Mouse (Mus musculus): ENCODE results near the gene Tmem259.

Gene Tmem259

DNA sequence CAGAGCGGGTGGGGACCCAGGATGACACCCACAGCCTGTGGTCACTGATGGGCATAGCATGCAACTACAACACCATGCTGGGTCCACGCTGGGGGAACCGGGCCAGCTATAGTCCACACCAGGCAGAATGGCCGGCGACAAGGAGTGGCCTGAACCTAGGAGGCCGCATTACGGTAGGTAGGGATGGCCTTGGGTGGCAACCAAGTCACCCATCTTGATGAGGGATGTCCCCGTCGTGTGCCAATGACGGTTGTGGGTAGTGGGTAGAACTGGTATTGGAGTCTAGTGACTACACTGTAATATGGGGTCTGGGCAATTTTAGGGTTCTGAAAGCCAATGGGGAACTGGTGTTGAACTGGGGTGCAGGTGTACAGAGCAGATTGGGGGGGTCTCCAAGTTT, 32.8 kb upstream of the Tmem259 start:
- in situ Hi-C loops (cut with MboI): no loop called here

DNA sequence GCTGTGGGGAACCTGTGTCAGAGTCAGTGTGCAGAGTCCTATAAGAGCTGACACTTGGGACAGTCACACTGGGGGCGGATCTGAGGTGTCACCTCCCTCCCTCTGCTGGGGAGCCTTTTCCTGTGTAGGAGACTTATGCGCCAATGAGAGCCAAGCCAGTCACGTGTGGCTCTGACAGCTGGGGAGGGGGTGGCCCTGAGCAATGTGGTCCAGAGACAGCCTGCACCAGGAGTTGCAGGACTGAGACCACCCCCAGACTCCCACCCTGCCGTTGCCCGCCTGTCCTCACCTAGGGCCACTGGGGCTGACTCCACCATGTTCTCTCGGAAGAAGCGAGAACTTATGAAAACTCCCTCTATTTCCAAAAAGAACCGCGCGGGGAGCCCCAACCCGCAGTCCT, 32.4 kb upstream of the Tmem259 start, which contains the start of gene Arhgap45:
Gene Arhgap45 (plus strand): TSS at position 143 of the 400 bp plus-strand sequence.
- in situ Hi-C loops (cut with MboI): no loop called here

DNA sequence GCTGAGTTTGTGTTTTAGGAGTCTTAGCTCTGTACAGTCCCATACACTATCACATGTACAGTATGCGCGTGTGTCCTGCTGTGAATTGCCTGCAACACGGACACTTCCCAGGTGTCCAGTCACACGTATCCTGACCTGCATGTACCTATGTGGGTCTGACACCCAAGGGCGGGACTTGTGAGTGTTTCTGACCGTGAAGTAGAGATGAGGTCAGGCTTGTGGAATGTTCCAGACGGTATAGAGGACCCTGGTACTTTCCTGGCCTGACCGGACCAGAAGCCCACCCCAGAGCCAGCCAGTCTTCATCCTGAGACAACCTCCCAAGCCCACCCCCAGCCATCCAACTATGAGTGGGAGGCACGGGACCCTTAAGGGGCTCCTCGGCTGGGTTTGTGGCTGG, 31.5 kb upstream of the Tmem259 start:
- in situ Hi-C loops (cut with MboI): no loop called here

DNA sequence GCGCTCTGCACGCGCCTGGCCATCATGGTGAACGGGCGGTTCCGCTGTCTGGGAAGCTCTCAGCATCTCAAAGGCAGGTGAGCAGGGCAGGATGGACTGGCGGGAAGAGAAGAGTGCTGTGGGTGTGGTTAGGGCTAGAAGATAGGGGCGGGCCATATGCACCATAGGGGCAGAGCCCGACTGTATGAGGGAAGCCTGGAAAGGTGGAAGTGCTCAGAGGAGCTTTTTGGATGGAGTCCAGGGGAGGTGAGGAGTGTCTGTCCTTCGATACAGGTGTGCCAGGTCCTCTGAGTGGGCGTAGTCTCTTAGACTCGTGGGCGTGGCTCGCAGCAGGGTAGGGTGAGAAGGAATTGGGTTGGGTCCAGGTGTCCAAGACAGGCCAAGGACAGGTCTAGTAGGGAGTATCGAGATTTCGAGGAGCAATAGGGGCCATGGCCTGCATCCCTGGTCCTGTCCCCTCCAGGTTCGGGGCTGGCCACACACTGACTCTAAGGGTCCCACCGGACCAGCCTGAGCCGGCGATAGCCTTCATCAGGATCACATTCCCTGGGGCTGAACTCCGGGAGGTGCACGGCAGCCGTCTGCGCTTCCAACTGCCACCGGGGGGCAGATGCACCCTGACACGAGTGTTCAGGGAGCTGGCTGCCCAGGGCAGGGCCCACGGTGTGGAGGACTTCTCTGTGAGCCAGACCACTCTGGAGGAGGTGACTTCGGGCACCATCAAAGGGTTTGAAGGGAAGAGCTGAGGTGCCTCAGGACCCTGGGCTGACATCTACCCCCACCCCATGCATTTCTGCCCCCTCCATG, 30.6 kb upstream of the Tmem259 start:
- in situ Hi-C loops (cut with MboI): no loop called here

DNA sequence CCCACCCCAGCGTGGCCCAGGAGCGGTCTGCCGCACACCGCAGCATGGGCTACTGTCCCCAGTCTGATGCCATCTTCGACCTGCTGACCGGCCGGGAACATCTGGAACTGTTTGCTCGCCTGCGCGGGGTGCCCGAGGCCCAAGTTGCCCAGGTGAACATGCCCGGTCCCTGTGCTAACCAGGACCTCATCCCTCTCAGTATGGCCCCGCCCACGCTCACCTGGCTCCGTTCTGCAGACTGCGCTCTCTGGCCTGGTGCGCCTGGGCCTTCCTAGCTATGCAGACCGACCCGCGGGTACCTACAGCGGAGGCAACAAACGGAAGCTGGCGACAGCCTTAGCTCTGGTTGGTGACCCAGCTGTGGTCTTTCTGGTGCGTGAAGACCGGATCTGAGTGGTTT, 29.5 kb upstream of the Tmem259 start:
- in situ Hi-C loops (cut with MboI): no loop called here

DNA sequence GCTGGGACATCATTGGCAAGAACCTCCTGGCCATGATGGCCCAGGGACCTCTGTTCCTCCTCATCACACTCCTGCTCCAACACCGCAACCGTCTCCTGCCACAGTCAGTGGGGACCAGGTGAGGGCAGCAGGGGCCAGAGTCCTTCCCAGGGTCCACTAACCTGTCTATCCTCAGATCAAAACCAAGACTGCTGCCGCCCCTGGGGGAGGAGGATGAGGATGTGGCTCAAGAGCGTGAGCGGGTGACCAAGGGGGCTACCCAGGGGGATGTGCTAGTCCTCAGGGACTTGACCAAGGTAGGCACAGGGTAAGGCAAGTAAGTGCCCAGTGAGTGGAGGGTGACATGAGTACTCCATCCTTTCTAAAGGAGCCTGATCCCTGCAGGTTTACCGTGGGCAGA, 27.6 kb upstream of the Tmem259 start:
- in situ Hi-C loops (cut with MboI): no loop called here

DNA sequence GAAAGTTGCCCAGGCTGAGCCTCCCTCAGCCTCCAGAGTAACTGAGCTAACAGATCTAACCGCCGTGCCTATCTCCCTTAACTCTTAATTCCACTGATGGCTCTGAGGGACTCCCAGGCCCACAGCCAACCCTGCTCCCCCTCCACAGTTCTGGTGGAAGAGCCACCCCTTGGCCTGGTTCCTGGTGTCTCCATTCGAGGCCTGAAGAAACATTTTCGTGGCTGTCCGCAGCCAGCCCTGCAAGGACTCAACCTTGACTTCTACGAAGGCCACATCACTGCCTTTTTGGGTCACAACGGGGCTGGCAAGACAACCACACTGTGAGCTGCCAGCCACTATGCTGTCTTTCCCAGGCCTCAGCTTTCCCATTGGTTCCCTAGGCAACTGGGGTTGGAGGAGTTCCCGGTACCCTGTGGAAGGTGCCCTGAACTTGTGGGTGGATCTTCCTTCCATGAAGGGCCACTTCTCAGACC, 20.1 kb upstream of the Tmem259 start:
- in situ Hi-C loops (cut with MboI): no loop called here

DNA sequence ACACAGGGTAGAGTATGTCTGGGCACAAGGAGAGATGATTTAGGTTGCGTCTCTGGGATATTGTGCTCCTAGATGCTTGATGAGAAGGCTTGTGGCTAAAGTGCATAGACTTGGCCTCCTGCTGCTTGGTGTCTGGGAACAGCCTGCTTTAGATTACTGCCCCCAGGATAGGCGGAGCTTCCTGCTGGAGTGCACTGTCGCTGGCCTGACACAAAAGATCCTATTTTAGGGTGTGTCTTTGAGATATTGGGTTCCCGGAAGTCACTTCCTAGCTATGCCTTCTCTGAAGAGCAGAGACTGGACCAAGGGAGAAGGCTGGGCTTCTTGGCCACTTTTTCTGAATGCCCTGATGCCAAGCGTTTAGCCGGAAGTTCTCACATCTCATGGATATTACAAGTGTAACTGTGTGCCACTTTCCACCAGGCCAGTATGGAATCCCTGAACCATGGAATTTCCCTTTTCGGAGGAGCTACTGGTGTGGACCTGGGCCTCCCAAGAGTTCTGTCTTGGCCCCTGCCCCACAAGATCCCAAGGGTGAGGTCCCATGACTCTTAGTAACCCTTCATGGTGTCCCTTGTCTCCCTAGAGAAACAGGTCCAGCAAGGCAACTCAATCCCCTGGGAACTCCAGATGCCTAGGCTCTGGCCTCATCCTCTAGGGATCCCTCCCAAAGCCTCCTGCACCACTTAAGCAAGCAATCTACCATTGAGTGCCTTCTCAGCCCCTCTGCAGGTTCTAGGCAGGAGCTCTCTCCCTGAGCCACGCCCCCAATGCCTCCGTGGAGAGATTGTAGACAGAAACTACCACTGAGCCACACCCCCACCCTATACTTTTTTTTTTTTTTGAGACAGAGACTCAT, 19.5 kb upstream of the Tmem259 start:
- in situ Hi-C loops (cut with MboI): no loop called here

DNA sequence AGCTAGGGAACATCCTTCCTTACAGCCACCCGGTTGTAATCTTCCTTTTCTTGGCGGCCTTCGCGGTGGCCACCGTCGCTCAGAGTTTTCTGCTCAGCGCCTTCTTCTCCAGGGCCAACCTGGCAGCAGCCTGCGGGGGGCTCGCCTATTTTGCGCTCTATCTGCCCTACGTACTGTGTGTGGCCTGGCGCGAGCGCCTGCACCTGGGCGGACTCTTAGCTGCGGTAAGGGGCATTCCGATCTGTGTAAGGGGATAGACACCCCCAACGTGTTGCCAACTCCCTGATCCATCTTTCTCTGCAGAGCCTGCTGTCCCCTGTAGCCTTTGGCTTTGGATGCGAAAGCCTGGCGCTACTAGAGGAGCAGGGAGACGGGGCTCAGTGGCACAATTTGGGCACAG, 18.7 kb upstream of the Tmem259 start:
- in situ Hi-C loops (cut with MboI): no loop called here

DNA sequence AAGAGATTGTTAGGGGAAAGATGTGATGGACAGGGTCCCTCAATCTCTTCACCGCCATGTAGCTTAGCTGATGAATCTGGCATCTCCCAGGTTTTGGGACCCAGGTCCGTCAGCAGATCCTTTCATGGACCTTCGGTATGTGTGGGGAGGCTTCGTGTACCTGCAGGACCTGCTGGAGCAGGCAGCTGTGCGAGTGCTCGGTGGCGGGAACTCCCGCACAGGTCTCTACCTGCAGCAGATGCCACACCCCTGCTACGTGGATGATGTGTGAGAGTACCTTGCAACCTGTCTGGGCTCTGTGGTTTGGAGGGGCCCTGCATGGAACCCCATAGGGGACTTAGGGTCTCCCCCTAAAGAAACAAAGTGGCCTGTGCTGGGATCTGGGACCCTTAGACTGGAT, 17.8 kb upstream of the Tmem259 start:
- in situ Hi-C loops (cut with MboI): no loop called here

DNA sequence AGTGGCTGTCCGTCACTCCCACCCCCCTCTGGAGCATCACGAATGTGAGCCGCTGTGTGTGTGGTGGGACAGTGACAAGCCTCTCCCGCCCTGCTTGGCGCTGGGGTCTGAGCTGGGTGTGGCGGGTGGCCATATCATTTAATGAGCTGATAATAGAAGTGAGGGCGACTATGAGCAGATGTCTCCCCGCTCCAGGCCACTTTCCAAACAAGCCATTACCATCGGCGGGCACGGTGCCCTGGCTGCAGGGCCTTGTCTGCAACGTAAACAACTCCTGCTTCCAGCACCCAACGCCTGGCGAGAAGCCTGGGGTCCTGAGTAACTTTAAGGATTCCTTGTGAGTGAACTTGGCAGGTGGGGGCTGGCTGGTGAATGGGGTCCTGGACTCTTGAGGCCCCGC, 13.7 kb upstream of the Tmem259 start:
- in situ Hi-C loops (cut with MboI): no loop called here

DNA sequence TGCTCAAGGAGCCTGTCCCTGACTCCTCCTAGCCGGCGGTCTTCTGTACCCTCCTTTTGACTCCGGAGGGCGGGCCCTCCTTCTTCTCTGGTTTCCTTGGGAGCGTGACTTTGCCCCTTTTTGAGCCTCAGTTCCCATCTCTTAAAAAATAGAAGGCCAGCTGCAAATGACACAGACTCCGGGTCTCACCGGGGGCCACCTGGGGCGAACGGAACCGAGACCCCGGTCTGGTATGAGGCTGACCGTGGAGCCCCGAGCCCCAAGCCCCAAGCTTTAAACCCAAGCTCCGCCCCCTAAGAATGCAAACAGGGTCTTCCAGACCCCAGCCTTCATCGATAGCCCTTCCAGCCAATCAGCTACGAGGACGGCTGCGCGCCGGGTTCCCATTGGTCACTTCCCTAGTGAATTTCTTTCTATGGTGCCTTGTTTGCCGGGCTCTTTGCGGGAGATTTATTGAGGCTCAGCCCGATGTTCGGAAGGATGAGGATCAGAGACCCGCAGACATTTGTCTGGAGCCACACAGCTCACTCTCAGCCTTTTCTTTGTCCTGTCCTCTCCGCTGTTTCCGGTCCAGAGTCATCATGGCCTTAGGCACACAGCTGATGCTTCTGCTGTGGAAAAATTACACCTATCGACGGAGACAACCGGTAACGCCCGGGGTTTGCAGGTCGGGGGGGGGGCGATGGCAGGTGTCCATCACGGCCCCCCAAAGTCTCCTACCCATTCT, 13.1 kb upstream of the Tmem259 start:
- in situ Hi-C loops (cut with MboI): no loop called here

DNA sequence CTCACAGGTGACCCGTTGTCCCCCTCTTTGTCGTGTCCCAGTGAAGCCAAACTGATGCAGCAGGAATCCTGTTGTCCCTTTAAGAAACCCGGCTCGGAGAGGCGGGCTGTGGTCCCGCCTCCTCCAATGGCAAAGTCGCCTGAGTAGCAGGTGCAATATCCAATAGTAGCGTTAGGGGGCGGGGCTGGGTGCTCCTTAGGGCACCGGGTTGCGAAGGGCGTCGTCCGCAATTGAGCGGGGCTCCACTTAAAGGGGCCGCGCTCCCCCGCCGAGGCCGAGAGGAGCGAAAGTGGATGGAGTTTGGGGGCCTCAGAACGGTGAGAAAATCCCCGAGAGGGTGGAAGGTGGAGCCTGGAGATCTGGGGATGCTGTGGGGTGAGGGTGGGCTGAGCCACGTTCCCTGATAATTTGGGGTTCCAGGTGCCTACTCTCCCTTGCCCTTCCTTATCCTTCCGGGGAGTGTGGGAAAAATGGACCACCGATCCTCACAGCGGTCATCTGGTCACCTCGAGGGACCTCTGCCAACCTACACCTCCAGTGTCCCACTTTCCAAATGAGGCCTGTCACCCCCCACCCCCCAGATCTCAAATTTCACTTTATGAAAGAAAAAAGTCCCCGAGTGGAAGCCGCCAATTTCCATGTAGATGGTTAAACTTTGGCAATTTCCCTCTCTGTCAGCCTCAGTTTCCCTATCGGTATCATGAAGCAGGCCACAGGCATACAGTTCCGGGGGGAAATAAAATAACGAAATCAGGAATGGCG, 12.3 kb upstream of the Tmem259 start, which contains the start of gene Abca7:
Gene Abca7 (plus strand): TSS at position 223 of the 762 bp plus-strand sequence.
- in situ Hi-C loops (cut with MboI): no loop called here

DNA sequence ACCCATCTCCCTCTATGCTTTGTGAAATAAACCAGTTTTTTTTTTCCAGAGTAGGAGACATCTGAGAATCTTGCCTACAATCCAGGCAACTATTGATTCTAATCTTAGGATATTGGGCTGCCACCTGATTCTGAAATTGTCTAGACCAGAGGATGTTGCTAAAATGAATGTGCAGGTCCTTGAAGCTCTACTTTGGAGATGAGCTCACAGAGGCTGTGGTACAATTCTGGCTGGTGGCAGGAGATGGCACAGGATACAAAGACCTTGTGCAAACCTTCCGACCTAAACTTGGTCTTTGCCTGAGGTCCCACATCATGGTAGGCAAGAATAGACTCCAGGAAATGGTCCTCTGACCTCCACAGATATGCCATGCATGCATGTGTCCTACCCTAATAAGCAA, 11.5 kb upstream of the Tmem259 start:
- in situ Hi-C loops (cut with MboI): no loop called here

DNA sequence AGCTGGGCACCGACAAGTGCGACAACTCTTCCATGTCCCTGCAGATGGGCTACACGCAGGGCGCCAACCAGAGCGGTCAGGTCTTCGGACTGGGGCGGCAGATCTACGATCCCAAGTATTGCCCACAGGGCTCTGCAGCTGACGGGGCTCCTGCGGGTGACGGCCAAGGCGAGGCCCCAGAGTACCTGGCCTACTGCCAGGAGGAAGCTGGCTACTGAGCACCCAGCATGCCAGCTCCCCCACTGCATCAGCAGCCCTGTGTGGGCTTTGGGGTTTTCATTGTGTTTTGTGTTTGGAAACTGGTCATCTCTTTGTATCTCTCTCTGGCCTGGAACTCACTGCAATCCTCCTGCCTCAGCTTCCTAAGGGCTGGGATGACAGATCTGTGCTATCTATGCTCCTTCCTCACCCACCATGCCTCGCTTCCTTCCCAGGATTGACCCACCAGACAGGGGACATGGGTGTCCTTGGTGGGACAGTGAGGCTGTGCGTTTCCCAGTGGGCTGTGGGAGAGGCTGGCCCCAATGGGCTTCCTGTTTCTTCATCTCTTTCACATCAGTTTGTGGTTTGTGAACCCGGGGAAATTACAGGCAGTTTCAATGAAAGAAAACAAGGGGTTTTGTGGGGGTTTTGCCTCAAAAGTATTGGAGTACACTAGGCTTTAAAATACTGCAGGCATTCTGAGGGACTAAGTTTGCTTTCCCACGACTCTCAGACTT, 10.4 kb upstream of the Tmem259 start:
- in situ Hi-C loops (cut with MboI): no loop called here

DNA sequence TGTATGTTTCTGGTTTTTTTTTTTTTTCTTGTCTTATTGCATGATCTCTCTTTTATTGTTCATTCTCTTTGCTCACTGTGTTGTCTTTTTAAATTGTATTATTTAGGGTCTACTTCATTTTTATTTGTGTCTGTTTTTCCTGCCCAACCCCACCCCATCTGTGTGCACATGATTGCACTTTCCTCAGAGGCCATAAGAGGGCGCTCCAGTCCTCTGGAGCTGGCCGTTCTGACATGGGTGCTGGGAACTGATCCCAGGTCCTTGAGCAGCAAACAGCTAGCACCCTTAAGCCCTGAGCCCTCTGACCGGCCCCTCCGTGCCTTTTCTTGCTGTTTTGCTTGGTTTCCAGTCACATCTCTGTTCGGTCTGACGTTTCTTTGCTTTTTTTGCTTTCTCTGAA, 7.4 kb upstream of the Tmem259 start:
- in situ Hi-C loops (cut with MboI): no loop called here

DNA sequence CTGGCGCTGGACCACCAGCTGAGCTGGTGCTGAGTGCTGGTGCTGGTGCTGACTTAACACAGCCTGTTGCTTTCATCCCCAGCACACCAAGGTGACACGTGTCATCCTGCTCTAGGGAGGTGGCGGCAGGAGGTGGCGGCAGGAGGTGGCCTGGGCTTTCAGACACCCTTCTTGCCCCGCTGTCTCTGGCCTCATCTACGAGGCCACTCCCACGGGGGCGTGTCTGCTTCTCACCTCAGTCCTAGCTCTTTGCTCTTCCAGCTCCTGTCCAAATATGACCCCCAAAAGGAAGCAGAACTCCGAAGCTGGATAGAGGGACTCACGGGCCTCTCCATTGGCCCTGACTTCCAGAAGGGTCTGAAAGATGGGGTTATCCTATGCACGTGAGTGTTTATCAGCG, 7.0 kb upstream of the Tmem259 start:
- in situ Hi-C loops (cut with MboI): no loop called here

DNA sequence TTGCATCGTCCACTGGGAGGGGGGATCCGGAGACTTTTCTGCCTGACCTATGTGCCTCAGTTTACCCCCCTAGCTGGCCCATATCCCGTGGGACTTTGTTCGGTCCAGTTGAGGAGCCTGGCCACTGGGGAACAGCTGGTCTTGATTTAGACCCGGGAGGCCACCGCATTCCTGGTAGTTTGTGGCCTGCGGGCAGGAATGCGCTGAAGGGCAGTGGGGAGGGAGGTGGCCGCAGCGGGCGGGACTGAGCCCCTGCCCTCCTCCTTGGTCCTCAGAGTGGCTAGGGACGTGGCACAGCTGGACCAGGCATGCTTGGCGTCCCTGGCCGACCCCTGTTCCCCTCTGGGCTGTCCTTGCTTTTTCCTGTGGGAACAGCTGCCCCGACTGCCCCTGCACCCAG, 5.7 kb upstream of the Tmem259 start:
- in situ Hi-C loops (cut with MboI): loop anchor here (5.0 kb wide), 1 partner anchor 32 kb away; no protein-coding TSS in a partner anchor

DNA sequence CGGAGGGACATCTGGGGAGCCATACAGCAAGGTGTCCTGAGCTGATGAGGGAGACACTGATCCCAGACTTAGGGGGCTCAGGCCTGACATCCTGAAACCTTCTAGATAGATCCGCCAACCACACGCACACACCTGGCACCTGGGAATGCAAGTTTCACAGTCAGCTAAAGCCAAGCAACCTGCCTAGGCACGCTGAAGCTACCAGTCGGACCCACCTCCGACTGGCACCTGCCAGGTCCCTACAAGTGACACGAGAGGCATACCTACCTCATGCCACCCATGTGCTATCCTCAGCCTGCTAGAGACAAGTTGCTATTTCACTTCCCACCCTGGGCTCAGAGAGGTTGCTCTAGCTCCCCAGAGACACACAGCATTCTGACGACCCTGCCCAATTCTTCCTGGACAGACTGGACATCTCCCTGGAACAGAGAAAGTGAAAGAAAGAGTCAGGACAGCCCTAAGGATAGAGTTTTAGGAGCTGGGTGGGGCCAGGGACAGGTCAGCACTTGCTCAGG, 5.2 kb upstream of the Tmem259 start:
- in situ Hi-C loops (cut with MboI): loop anchor here (5.0 kb wide), 1 partner anchor 33 kb away; no protein-coding TSS in a partner anchor

DNA sequence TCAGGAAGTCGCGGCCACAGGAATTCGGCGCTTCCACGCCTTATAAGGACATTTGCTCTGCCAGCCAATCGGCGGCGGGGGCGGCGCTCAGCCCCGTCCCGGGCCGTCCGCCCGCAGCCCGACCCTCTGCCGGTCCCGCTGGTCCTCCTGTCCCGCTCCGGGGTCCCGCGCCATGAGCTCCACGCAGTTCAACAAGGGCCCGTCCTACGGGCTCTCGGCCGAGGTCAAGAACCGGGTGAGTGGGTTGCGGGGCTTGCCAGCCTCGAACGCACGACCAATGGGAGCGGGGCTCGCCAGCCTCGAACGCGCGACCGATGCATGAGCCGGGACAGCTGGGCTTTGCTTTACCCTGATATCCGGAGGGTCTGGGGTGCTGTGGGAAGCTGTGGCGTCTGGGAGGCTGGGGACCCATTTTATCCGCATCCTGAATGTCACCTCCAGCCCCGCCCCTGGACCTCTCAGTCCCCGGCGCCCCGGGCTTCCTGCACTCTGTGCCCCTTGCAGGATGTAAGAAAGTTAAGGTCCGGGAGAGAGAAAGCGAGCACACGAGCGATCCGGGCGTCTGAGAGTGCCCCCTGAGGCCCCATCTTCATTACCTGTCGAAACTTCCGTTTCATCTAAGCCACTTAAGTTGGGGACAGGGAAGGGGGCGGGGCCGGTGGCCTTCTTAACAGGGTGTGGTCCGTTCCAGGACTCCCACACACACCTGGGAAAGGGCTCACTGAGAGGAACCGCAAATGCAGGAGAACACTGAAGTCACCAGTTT, 4.6 kb upstream of the Tmem259 start, which contains the start of gene Cnn2:
Gene Cnn2 (plus strand): TSS at position 79 of the 766 bp plus-strand sequence.
- in situ Hi-C loops (cut with MboI): loop anchor here (5.0 kb wide), 1 partner anchor 34 kb away; no protein-coding TSS in a partner anchor

Measured in mature B cell (primary cell).